Mouse (Mus musculus) adrenal gland, postnatal 36 days (tissue): ENCODE data around the gene Mtmr12. TPM values are rescaled to one million over a fixed set of nuclear protein-coding genes. Genes with fewer than 3 reads are reported as not detected.
"Not testable (repeated sequence)": the region's sequence is repeated elsewhere in the genome, so short reads cannot be mapped to it uniquely, and the experiment has no call there.

ENCODE experiments used
- DNase-seq, 2 experiments: peaks; one replicate each; pipeline ENCODE4 v3.0.0; 2021; ENCODE audit warnings: mixed read lengths in 1 of 2
- long read RNA-seq, 2 experiments: library from polyadenylated mRNA; stranded (forward); transcript quantifications; one replicate each; pipeline ENCODE4 v2.0.0; 2021; ENCODE audit warnings: borderline sequencing depth in 2 of 2
- total RNA-seq, 2 experiments: library from RNA; stranded (reverse); gene quantifications; 2 replicates each; pipeline ENCODE4 v1.2.3; 2021

The Mtmr12 gene
- total RNA-seq = 10 to 100 TPM; 21.2 to 24.8 TPM
- long read RNA-seq, experiment 1, full-length matches to known transcripts = 3 of 8 reads
- long read RNA-seq, experiment 1, partial matches to known transcripts = 0 of 8 reads
- long read RNA-seq, experiment 1, other reads (novel, unspliced or antisense) = 5 of 8 reads
- long read RNA-seq, experiment 2, full-length matches to known transcripts = 2 of 4 reads
- long read RNA-seq, experiment 2, partial matches to known transcripts = 1 of 4 reads
- long read RNA-seq, experiment 2, other reads (novel, unspliced or antisense) = 1 of 4 reads

- peak; percentile 100 for DNase-seq
These were observed at the start of gene Mtmr12 for GRCm38 (mm10) chr15:12204319-12205159. Gene Mtmr12 (plus strand): TSS chr15:12205028.

- no peak for DNase-seq
These were observed 26.7 kb upstream of the Mtmr12 start for GRCm38 (mm10) chr15:12178126-12178525.

- not testable (repeated sequence) for DNase-seq
These were observed 23.5 kb upstream of the Mtmr12 start for GRCm38 (mm10) chr15:12181181-12181805.

- peak in 1 of 2 experiments; percentile 28 for DNase-seq
These were observed 10.7 kb upstream of the Mtmr12 start for GRCm38 (mm10) chr15:12193880-12194816.

GRCm38 (mm10) chr15:12194817-12195735, 9.8 kb upstream of the Mtmr12 start:
- DNase-seq = no peak

GRCm38 (mm10) chr15:12195966-12196365, 8.9 kb upstream of the Mtmr12 start:
- DNase-seq = no peak

- peak; percentile 69 to 79 for DNase-seq
These were observed 8.2 kb upstream of the Mtmr12 start for GRCm38 (mm10) chr15:12196410-12197191.

- DNase-seq = no peak
These were observed 7.5 kb upstream of the Mtmr12 start for GRCm38 (mm10) chr15:12197361-12197760.

GRCm38 (mm10) chr15:12200021-12200420, 4.8 kb upstream of the Mtmr12 start:
- no peak for DNase-seq

- DNase-seq = no peak
These were observed 3.0 kb upstream of the Mtmr12 start for GRCm38 (mm10) chr15:12201856-12202255.

- no peak for DNase-seq
These were observed 2.4 kb upstream of the Mtmr12 start for GRCm38 (mm10) chr15:12202456-12202855.

- DNase-seq = not testable (repeated sequence)
These were observed 1.8 kb upstream of the Mtmr12 start for GRCm38 (mm10) chr15:12203008-12203407.

GRCm38 (mm10) chr15:12203512-12204318, 1.1 kb upstream of the Mtmr12 start:
- no peak for DNase-seq

GRCm38 (mm10) chr15:12205160-12205901, 503 bp downstream of the Mtmr12 start:
- peak; percentile 41 to 52 for DNase-seq

GRCm38 (mm10) chr15:12205902-12206645, 1.2 kb downstream of the Mtmr12 start:
- DNase-seq = peak in 1 of 2 experiments; percentile 40

GRCm38 (mm10) chr15:12206646-12207222, 1.9 kb downstream of the Mtmr12 start:
- no peak for DNase-seq

- DNase-seq = no peak
These were observed 2.8 kb downstream of the Mtmr12 start for GRCm38 (mm10) chr15:12207556-12208090.
